Mouse (Mus musculus): ENCODE measurements around the gene Mpeg1. TPM values are rescaled to one million over a fixed set of nuclear protein-coding genes. Genes with fewer than 3 reads are reported as not detected.

Mpeg1 gene
- polyA plus RNA-seq, 1 experiment from 2014 or later, result 0.47 TPM

GRCm38 (mm10) chr19:12435011-12435416, 25.6 kb upstream of the Mpeg1 start:
- H3K27me3 ChIP-seq (replicated peaks; ENCODE audit: control insufficient read depth, insufficient read depth, low read length), result no peaks in the 10 kb centered on the region
- H3K4me3 ChIP-seq (replicated peaks; ENCODE audit: low read length), result no peak overlapping the region
- 94% methylated on average over 4 of the region's 4 CpGs for WGBS
- no peaks in the 10 kb centered on the region for H3K9me3 ChIP-seq (ENCODE audit: control insufficient read depth, low read length)
- ATAC-seq, result no peak
- H3K36me3 ChIP-seq (ENCODE audit: control insufficient read depth, insufficient read depth), result no peaks in the 10 kb centered on the region
- H3K4me2 ChIP-seq (ENCODE audit: low read length), result no peak overlapping the region
- H3K4me1 ChIP-seq (replicated peaks; ENCODE audit: control insufficient read depth, insufficient read depth, low read length), result no peaks in the 10 kb centered on the region
- H3K27ac ChIP-seq (ENCODE audit: low read length), result no peak overlapping the region
- H3K9ac ChIP-seq (replicated peaks; ENCODE audit: low read depth, low read length), result no peak overlapping the region

DNA sequence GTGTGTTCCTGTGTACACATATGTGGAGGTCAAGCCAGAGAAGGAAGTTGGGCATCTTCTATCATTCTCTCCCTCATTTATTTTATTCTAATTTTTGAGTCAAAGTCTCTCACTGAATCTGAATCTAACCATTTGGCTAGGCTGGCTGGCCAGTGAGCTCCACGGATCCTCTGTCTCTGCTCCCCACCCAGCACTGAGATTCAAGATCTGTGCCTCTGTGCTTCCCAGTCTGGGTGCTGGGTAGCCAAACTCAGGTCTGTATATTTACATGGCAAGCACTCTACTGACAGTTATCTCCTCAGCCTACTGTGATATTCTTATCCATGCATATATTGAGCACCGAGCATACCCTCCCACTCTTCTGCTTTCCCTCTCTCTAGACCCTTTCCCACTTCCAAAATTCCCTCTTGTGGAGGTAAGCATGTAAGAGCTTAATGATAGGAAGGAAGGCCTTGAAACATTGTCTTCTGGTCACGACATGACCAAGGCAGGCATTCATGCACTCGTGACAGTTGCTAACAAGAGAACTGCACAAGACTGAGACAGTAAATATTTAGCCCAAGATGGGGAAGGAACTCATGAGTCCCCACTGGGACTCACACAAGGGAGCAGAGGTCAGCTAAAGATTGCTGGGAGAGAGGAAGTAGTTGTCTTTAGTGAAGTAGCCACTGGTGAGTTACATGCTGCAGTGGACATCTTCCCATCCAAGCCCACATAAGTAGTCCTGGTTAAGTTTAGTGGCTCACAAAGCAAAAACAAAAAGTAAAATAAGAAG, 24.6 kb upstream of the Mpeg1 start:
- no peak for ATAC-seq
- no peaks in the 10 kb centered on the region for H3K9me3 ChIP-seq (ENCODE audit: control insufficient read depth, low read length)
- no peaks in the 10 kb centered on the region for H3K4me1 ChIP-seq (replicated peaks; ENCODE audit: control insufficient read depth, insufficient read depth, low read length)
- H3K27me3 ChIP-seq (replicated peaks; ENCODE audit: control insufficient read depth, insufficient read depth, low read length), result no peaks in the 10 kb centered on the region
- H3K9ac ChIP-seq (replicated peaks; ENCODE audit: low read depth, low read length), result no peak overlapping the region
- H3K36me3 ChIP-seq (ENCODE audit: control insufficient read depth, insufficient read depth), result no peaks in the 10 kb centered on the region
- no peak overlapping the region for H3K4me3 ChIP-seq (replicated peaks; ENCODE audit: low read length)
- WGBS, result 84% methylated on average over 4 of the region's 4 CpGs
- H3K27ac ChIP-seq (ENCODE audit: low read length), result no peak overlapping the region
- H3K4me2 ChIP-seq (ENCODE audit: low read length), result no peak overlapping the region

- Histone ChIP-seq H3K4me2 (ENCODE audit: low read length) (no peak overlapping the region), H3K27ac (ENCODE audit: low read length) (no peak overlapping the region), H3K27me3 (replicated peaks; ENCODE audit: control insufficient read depth, insufficient read depth, low read length) (no peaks in the 10 kb centered on the region), H3K4me1 (replicated peaks; ENCODE audit: control insufficient read depth, insufficient read depth, low read length) (no peaks in the 10 kb centered on the region), H3K4me3 (replicated peaks; ENCODE audit: low read length) (no peak overlapping the region), H3K9ac (replicated peaks; ENCODE audit: low read depth, low read length) (no peak overlapping the region), H3K36me3 (ENCODE audit: control insufficient read depth, insufficient read depth) (no peaks in the 10 kb centered on the region), H3K9me3 (ENCODE audit: control insufficient read depth, low read length) (no peaks in the 10 kb centered on the region)
- WGBS, result 50% methylated on average over 1 of the region's 1 CpGs
- ATAC-seq, result no peak
Observed at GRCm38 (mm10) chr19:12439581-12439980, 21.0 kb upstream of the Mpeg1 start.

- Histone ChIP-seq H3K4me3 (replicated peaks; ENCODE audit: low read length) (no peak overlapping the region), H3K9ac (replicated peaks; ENCODE audit: low read depth, low read length) (no peak overlapping the region), H3K9me3 (ENCODE audit: control insufficient read depth, low read length) (no peaks in the 10 kb centered on the region), H3K36me3 (ENCODE audit: control insufficient read depth, insufficient read depth) (no peaks in the 10 kb centered on the region), H3K4me2 (ENCODE audit: low read length) (no peak overlapping the region), H3K27me3 (replicated peaks; ENCODE audit: control insufficient read depth, insufficient read depth, low read length) (no peaks in the 10 kb centered on the region), H3K27ac (ENCODE audit: low read length) (no peak overlapping the region), H3K4me1 (replicated peaks; ENCODE audit: control insufficient read depth, insufficient read depth, low read length) (no peaks in the 10 kb centered on the region)
- ATAC-seq, result no peak
- WGBS, result 68% methylated on average over 5 of the region's 5 CpGs
Observed at GRCm38 (mm10) chr19:12440103-12440725, 20.4 kb upstream of the Mpeg1 start.

GRCm38 (mm10) chr19:12442560-12442959, 18.0 kb upstream of the Mpeg1 start:
- Histone ChIP-seq H3K9me3 (ENCODE audit: control insufficient read depth, low read length) (no peaks in the 10 kb centered on the region), H3K4me2 (ENCODE audit: low read length) (no peak overlapping the region), H3K4me3 (replicated peaks; ENCODE audit: low read length) (no peak overlapping the region), H3K27ac (ENCODE audit: low read length) (no peak overlapping the region), H3K9ac (replicated peaks; ENCODE audit: low read depth, low read length) (no peak overlapping the region), H3K27me3 (replicated peaks; ENCODE audit: control insufficient read depth, insufficient read depth, low read length) (no peaks in the 10 kb centered on the region), H3K4me1 (replicated peaks; ENCODE audit: control insufficient read depth, insufficient read depth, low read length) (no peaks in the 10 kb centered on the region), H3K36me3 (ENCODE audit: control insufficient read depth, insufficient read depth) (no peaks in the 10 kb centered on the region)
- ATAC-seq, result no peak
- WGBS, result 84% methylated on average over 4 of the region's 4 CpGs

- no peaks in the 10 kb centered on the region for H3K36me3 ChIP-seq (ENCODE audit: control insufficient read depth, insufficient read depth)
- no peak overlapping the region for H3K4me3 ChIP-seq (replicated peaks; ENCODE audit: low read length)
- H3K9ac ChIP-seq (replicated peaks; ENCODE audit: low read depth, low read length), result no peak overlapping the region
- H3K9me3 ChIP-seq (ENCODE audit: control insufficient read depth, low read length), result no peaks in the 10 kb centered on the region
- H3K27ac ChIP-seq (ENCODE audit: low read length), result no peak overlapping the region
- no peaks in the 10 kb centered on the region for H3K4me1 ChIP-seq (replicated peaks; ENCODE audit: control insufficient read depth, insufficient read depth, low read length)
- H3K27me3 ChIP-seq (replicated peaks; ENCODE audit: control insufficient read depth, insufficient read depth, low read length), result no peaks in the 10 kb centered on the region
- no peak overlapping the region for H3K4me2 ChIP-seq (ENCODE audit: low read length)
- 91% methylated on average over 3 of the region's 3 CpGs for WGBS
- no peak for ATAC-seq
Observed at GRCm38 (mm10) chr19:12445014-12445413, 15.6 kb upstream of the Mpeg1 start.

- WGBS, result 81% methylated on average over 12 of the region's 12 CpGs
- Histone ChIP-seq H3K9me3 (ENCODE audit: control insufficient read depth, low read length) (no peaks in the 10 kb centered on the region), H3K4me1 (replicated peaks; ENCODE audit: control insufficient read depth, insufficient read depth, low read length) (no peaks in the 10 kb centered on the region), H3K4me2 (ENCODE audit: low read length) (no peak overlapping the region), H3K27ac (ENCODE audit: low read length) (no peak overlapping the region), H3K9ac (replicated peaks; ENCODE audit: low read depth, low read length) (no peak overlapping the region), H3K36me3 (ENCODE audit: control insufficient read depth, insufficient read depth) (no peaks in the 10 kb centered on the region), H3K4me3 (replicated peaks; ENCODE audit: low read length) (no peak overlapping the region), H3K27me3 (replicated peaks; ENCODE audit: control insufficient read depth, insufficient read depth, low read length) (no peaks in the 10 kb centered on the region)
- ATAC-seq, result no peak
Observed at GRCm38 (mm10) chr19:12457401-12458066, 3.0 kb upstream of the Mpeg1 start.

DNA sequence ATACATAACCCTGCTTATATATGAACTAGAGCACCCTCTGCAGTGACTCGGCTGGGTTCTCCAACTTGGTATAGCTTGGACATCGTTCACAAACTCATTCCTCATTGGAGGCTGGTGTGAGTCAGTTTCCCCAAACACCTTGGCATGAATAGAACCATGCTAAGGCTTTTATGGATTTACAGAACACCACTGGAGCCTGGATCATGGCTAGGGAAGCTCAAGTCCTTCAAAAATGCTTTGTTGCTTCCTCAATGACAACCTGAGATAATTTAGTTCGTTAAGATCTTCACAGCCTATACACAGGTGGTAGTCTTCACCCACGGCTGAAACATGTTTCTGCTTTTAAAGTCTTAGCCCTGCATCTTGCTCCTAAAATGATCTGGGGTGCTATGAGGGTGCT, 1.1 kb upstream of the Mpeg1 start:
- no peak overlapping the region for H3K9ac ChIP-seq (replicated peaks; ENCODE audit: low read depth, low read length)
- H3K27me3 ChIP-seq (replicated peaks; ENCODE audit: control insufficient read depth, insufficient read depth, low read length), result no peaks in the 10 kb centered on the region

DNA sequence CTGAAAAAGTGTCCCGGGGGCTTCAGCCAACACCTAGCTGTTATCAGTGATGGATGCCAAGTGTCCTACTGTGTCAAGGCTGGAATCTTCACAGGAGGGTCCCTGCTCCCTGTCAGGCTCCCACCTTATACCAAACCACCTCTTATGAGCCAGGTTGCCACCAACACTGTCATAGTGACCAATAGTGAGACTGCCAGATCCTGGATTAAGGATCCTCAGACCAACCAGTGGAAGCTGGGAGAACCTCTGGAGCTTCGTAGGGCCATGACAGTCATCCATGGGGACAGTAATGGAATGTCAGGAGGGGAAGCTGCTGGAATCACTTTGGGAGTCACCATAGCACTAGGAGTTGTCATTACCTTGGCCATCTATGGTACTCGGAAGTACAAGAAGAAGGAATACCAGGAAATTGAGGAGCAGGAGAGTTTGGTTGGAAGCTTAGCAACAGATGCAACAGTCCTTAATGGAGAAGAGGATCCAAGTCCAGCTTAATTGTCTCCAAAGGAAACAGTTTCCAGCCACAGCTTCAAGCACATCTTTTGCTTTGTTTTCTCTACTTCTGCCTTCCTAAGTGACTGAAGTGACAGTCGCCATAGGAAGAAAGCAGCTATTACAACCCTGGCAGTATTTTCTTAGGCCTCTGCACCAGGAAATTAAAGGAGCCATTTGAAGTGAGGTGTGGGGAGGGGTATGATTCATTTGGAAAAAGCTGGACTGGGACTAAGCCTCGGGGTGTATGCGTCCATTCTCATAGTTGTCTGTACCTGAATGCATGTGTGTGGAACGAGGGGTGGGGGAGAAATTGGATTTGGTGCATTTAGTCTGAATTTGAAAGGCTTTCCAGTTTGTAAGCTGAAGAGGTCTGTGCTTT, 2.5 kb downstream of the Mpeg1 start:
- Histone ChIP-seq H3K27ac (ENCODE audit: low read length) (no peak overlapping the region), H3K4me2 (ENCODE audit: low read length) (no peak overlapping the region), H3K4me3 (replicated peaks; ENCODE audit: low read length) (no peak overlapping the region), H3K4me1 (replicated peaks; ENCODE audit: control insufficient read depth, insufficient read depth, low read length) (no peaks in the 10 kb centered on the region), H3K27me3 (replicated peaks; ENCODE audit: control insufficient read depth, insufficient read depth, low read length) (no peaks in the 10 kb centered on the region), H3K36me3 (ENCODE audit: control insufficient read depth, insufficient read depth) (0 out of 2 replicates have a peak, but pooled peaks cover 1% of the 10 kb centered on the region), H3K9ac (replicated peaks; ENCODE audit: low read depth, low read length) (no peak overlapping the region), H3K9me3 (ENCODE audit: control insufficient read depth, low read length) (no peaks in the 10 kb centered on the region)
- ATAC-seq, result peak; percentile 11; the same call in 1 of the 2 replicates
- 56% methylated on average over 7 of the region's 7 CpGs for WGBS

More for the DNA sequence above, 1.1 kb upstream of the Mpeg1 start:
- Histone ChIP-seq H3K36me3 (ENCODE audit: control insufficient read depth, insufficient read depth) (no peaks in the 10 kb centered on the region), H3K9me3 (ENCODE audit: control insufficient read depth, low read length) (no peaks in the 10 kb centered on the region), H3K4me2 (ENCODE audit: low read length) (no peak overlapping the region), H3K4me1 (replicated peaks; ENCODE audit: control insufficient read depth, insufficient read depth, low read length) (no peaks in the 10 kb centered on the region), H3K4me3 (replicated peaks; ENCODE audit: low read length) (no peak overlapping the region), H3K27ac (ENCODE audit: low read length) (no peak overlapping the region)
- WGBS, result 81% methylated on average over 4 of the region's 4 CpGs
- no peak for ATAC-seq

Data from forebrain, embryonic 16.5 days (tissue).